Mouse (Mus musculus) megakaryocyte-erythroid progenitor cell, adult 5-6 weeks (primary cell): ENCODE data around the gene Lrrc18. TPM values are rescaled to one million over a fixed set of nuclear protein-coding genes. Genes with fewer than 3 reads are reported as not detected.

Experiments used
- ATAC-seq: replicated peaks from 2 replicates; pipeline ENCODE4 v1.8.0; 2016; ENCODE audit warnings: mild to moderate bottlenecking, inconsistent platforms; ENCODE audit not compliant: severe bottlenecking, poor library complexity, low FRiP score, low TSS enrichment
- total RNA-seq, 2 experiments: library from RNA; stranded (forward) in 1 of 2; stranded (reverse) in 1 of 2; fragments of 200-1000, 215-1000 nt in 1 of 2; fragments of >200 nt in 1 of 2; fragmentation: Nextera tagmentation in 1 of 2; gene quantifications; 2 replicates each; pipeline ENCODE4 v1.2.3; 2014 to 2017

Gene Lrrc18
- not detected in 2 replicates for total RNA-seq (2014; fragmentation: Nextera tagmentation)
- total RNA-seq (2017), result not detected in 2 replicates

DNA sequence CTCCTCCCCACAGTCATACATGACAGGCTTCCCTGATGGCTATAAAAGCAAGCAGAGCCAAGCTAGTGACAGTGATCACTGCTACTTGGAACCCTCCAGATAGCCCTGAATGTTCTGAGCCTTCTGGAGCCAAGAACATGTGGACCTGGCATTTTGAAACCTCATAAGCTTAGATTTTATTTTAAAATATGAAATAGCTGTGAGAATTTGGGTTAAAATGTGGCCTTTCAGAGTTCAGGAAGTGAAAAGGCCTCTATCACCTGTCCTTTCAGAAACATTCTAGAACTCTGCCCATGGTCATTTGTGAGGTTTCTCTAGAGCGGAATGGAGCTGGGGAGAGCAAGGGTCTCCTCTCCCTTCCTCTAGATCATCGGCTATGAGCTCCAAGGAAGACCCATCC lies at the start of gene Lrrc18:
Lrrc18 (plus strand) TSS at position 301 of the 400 bp plus-strand sequence.
- no peak for ATAC-seq

DNA sequence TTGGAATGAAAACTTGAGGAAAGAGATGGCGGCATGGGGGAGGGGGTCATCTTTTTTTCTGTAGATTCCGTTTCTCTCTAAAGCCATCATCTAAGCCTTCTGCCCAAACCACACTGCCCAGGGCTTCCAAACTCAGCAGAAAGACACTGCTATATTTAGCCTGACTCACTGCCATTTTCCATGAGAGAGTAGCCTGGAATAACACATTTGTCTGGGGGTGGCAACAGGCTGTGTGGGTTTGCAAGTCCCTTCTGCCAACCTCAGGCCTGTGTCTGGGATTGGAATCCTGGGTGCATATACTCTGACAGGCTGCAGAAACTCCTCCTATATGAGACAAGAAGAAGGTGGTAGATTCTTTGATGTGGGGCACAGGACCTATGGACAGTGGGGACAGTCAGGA lies 43.7 kb upstream of the Lrrc18 start:
- no peak for ATAC-seq

DNA sequence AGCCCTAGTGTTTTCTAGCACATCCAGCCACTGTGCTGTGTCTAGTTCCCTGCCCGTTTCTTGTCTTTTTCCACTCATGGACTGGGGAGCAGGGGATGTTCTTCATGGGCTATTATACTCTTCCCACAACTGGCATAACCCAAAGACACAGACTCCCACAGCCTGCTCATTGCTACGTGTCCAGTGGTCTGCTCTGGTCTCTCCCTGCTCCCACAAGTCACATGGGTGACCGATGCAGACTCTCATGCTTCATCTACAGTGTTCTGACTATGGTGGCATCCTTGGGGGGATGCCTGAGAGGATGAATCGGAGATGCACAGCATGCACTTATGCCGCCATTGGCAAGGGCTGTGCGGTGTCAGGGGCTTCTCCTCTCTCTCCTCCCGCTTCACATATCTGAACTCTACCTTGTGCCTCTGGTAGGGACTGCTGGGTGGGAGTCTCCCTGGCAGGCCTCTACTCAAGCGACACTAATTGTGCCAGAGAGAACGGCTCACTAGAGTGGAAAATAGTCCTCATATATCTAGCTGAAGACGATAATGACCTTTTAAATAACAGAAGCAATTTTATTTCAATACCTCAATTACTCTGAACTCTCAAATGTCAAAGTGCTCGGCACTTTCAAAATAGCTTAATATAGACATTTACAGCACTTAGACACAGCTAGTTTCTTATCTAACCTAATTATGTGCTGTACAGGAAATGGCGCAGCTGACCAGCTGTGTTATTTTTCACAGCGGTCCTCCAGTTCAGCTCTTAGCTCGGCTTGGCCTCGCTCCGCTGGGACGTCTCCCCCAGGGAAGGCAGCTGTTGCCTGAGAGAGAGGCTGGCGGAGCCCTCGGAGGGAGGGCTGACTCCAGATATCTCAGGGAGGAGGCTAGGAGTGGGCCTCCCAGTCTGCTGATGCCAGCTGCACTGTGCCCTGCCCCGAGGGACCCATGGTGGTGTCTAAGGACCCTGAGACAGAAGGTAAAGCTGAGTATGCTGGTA lies 40.6 kb upstream of the Lrrc18 start:
- ATAC-seq, result no peak

DNA sequence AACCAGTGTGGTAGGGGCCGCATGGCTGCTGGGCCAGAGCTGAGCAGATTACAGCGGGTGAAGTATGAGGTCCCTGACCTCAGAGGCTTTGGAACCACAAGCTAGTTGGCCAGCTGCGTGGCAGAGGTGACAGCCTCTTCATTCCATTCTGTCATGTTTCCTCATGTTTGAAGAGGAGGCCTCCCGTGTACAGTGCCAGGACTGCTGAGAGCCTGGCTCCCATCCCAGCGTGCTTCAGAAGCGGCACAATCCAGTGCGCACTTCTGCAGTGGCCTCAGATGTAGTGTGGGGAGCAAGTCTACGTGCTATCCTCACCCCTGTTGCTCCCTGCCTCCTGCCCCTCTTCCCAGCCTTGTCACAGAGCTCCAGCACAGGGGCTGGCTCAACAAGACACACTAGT lies 34.7 kb upstream of the Lrrc18 start:
- ATAC-seq, result no peak

DNA sequence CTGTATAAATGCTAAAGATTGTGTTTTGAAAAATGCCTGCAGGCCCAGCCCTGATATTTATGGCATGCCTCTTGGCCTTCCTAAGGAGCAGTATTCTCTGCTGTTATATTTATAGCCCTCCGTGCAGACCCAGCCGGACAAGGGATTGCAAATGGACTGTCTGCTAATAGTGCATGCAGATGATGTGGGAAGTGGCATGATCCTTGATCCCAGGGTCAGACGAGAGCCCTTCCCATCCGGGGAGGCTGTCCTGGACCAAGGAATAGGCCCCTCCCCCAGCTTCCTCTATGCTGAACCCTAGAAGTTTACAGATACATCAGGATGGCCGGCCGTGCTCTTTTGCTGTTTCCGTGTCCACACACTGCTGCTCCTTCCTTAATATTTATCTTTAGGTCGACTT lies 32.5 kb upstream of the Lrrc18 start:
- no peak for ATAC-seq

DNA sequence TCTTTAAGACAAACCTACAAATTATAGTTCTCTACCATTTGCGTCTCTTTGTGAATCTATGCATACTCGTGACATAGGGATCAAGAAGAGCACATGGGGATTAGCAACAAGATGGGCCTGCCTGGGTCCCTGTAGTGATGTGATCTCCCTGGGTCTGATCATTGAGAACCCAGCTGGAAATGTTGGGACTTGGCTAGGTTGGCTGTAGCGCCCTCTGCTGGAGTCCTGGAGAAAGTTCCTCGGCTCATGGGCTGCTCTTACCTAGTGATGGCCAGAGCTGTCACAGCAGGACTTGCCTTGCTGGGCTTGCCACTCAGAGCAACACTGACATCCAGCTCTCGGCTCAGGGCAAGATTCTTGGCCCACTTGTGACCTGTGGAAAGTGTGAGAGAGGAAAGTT lies 30.7 kb upstream of the Lrrc18 start:
- no peak for ATAC-seq

DNA sequence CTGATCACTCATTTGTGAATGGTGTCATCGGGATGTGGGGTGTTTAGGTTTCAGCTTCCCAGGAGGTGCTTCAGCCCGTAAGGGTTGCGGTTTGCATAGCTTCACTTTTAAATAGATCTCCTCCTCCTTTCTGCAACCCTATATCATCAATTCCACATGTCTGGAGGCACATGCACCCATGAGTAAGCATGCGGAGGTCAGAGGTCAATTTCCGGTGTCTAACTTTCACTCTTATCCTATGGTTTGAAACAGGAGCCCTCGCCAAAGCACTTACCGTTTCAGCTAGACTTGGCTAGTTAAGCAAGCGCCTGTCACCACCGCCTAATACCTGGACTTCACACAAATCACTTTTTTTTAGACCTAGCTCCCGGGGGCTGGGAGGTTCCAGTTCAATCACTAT lies 26.4 kb upstream of the Lrrc18 start:
- ATAC-seq, result no peak

DNA sequence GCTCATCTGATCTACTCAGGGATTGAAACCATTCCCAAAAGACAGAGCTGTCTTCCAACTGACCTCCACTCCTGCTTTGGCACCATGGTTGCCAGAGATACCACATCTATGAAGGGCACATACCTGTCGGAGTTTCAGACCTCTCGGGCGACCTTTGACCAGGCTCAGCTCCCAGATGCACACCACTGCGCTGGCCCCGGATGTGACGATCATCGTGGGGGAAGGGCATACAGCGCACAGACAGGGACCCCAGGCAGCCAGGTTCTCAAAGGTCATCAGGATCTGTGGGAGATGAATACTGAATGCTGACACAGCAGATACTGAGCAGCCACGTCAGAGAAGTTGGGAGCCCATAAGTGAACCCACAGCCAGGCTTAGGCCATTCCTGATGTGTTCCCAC lies 20.5 kb upstream of the Lrrc18 start:
- ATAC-seq, result no peak

DNA sequence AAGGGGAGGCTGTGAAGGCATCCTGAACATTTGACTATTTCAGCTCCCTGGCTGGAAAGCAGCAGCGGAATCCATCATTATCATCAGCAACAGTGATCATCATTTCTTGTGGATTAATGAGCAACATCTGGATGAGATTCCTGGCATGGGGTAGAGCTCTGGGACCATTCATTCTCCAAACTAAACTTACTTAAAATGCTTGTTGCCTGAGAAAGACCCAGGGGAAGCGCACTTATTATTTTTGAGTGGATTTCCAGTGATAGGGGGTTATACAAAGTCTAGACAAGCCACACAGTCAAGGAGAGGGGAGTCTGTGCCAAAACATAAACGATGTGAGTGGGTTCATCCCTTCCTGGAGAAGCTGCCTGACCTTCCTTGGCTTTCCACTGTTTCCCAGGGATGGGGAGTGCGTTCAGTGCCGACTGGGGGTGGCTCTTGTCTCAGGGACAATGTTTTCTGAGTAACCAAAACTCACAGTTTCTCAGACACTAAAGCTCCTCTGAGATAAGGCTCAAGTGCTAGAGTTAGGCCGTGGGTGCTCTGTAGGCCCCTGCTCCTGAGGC lies 6.9 kb upstream of the Lrrc18 start:
- ATAC-seq, result no peak

DNA sequence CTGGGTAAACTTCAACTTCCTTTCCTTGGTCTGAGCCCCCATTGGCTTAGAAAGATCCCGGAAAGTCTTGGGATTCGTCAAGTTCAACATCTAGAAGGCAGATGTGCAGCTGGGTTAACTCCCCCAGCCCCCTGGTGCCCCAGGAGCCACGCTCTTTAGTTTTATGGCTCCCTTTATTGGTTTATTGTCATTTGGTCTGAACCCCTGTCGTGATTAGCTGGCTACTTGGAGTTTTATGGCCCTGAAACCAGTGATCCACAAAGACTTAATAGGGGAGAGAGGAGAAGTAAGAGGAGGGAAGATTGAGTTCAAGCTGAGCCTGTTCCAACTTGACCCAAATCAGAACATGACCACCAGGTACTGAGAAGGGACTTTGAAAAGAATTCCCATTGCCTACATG lies 4.5 kb upstream of the Lrrc18 start:
- no peak for ATAC-seq

DNA sequence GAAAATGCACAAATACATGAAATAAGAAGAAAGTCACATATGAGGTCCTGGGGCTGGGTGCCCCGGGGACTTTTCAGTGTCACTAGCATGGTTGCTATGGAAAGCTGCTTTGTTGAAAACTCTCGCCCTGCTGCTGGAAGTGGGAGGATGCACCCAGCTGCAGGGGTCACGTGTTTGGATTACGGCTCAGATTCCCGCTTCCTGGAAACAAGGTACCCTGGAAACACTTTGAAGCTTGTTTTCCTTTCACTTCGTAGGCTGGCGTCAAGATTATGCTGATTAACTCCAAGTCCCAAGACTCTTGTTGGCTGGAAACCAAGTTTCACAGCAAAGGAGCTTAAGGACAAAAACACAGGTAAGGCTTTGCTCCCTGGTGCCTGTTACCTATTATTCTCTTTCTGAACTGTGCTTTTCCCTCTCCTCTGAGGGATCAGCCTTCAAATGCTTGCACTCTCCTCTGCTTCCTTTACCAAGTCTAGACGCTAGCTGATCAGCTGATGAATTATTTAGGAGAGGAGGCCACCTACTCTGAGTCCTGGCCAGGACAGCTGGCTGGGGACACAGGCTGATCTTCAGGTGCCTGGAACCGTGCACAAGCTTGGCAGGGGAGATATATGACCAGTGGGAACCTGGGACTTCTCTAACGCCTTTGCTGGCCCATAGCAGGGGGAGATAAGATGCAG lies 3.9 kb downstream of the Lrrc18 start:
- no peak for ATAC-seq

DNA sequence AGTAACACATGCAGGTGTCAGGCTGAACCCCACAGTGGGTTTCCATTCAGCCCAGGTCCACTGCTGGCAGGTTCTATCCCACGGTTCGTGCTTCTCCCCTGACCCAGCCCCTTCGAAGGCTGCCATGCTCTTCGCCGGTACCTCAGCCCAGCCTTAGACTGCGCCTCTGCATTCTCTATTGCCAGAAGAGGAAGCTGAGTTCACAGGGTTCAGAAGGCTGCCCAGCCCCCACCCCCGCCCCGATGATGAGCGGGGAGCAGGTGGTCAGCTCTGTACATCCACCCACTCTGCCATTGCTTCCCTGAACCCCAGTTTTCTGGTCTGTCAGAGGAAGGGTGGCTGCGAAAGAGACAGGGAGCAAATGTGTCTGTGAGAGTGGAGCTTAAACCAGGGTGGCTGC lies 8.3 kb downstream of the Lrrc18 start:
- no peak for ATAC-seq

DNA sequence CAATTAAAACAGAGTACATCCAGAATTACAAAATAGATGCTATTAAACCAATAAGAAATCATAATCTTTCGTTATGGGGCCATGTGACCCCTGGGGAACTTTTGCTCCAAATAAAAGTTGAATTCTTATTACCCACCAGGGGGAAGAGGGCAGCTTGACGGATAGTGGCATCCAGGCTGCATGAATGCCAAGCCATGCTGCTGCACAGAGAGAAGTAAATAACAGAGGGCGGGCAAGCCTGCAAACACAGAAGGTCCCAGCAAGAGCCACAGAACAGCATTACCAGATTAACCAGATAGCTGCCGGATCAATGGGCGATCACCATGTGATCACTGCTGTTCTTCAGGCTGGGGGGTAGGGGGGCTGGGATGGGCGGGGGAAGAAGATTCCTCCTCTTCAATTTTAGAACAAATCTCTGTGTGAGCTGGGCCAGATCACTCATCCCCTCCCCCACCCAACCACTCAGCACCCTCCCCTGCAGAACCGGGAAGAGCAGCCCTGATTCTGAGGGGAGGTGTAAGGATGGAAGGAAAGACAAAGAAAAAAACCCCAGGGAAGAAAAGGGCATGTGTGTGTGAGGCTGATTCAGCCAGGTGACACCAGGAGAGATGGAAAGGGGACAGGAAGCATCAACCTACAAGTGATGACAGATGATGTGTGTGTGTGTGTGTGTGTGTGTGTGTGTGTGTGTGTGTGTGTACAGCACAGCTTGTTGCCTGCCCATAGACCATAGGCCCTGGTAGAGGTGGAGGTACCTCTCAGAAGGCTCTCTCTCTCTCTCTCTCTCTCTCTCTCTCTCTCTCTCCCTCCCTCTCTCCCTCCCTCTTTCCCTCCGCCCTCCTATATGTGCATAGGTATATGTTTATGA lies 9.2 kb downstream of the Lrrc18 start:
- no peak for ATAC-seq

DNA sequence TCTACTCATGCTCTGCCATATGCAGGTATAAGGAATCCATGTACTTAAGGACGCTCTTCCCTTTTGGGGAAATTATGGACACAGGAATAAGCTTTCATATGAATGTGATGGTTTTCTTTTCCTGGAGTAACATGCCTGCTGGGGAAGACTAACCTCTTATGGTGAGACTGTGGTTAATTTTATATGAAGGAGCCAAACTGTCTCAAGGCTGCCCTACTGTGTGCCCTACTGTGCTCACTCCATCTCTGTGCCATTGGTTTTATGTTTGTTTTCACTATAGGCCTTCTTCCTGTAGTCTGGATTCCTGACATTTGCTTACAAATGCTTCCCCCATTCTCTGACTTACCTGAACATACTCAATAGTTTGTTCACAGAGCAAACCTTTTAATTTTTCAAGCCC lies 13.9 kb downstream of the Lrrc18 start:
- ATAC-seq, result no peak

DNA sequence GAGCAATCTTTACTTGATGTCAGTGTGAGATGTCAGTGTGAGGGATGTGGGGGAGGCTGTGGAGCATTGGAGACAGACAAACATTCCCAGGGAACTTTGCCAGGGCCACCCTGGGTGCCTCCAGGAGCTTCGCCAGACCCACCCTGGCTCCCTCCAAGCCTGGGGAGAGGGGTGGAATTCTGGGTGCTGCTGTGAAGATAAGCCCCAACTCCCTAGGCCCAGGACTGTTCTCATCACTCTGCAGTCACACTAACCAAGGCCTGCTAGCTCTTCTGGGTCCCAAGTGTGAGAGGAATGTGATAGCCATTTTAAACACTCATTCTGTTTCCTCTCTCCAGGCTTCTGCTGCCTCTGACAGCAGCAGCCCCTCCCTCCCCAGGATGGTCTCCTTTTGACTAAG lies 16.5 kb downstream of the Lrrc18 start:
- no peak for ATAC-seq

DNA sequence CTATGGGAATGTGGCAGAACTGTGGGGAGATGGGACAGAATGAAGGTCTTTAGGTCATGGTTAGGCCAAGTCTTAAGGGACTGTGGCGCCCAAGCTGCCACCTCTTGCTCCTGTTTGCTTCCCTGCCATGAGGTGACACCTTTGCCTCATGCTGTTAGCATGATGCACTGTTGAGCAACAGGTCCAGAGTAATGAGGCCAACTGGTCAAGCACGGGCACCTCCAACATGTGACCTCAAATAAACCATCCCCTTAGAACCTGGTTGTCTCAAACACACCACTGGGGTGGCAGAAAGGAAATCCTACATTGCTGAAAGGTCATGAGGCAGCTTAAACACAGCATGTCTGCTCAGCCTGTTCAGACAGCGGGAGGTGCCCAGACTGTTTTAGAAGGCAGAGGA lies 27.9 kb downstream of the Lrrc18 start:
- ATAC-seq, result no peak

DNA sequence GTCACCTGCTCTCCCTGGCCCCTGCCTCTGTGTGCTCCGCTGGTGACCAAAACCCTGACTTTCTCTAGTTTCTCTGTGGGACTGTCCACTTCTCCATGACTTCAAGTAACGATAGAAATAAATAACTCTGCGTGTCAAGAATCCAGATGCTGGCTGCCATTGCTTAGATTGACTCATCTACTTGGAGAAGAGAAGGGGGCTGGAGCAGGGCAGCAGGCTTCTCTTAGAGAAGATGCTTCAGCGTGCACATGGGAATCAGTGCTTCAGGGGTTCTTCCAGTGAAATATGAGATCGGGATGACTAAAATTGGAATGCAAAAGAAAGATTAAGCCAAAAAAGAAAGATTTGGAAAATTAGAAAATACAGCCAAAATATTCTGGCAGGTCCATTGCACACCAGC lies 28.4 kb downstream of the Lrrc18 start:
- no peak for ATAC-seq

DNA sequence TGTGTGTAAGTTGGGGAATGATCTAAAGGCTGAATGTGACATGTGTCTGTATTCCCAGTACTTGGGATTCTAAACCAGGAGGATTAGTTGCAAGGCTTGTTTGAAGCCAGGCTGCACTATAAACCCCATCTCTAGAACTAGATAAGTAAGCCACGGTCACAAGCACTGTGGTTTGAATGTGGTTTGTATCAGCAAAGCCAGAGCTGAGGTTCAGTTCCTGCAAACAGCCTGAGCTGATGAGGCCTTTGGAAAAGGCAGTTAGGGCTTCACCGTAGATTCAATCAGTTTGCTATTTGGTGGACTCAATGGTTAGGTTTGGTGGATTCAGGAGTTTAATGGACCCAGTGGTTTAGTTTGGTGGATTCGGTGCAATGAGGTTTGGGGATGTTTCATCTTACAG lies 39.7 kb downstream of the Lrrc18 start:
- 0 out of 2 replicates have a peak, but pooled peaks have one; percentile 37 for ATAC-seq

DNA sequence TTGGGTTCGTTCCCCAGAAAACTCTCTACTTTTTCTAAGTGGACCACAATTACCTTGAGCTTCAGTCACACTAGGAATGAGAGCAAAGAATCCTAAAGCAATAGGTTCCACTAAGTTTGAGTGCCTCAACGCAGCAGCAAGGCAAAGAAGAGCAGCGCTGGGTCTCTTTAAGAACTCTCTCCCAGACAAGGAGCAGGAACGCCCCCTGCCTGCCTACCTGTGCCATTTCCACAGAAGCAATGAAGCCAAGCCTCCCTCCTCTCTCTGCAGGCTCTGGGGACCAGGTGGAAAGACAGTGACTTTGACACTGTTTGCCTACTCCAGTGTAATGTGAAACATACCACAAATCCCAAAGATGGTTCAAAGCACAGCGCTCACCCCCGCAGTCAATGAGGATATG lies 42.2 kb downstream of the Lrrc18 start:
- no peak for ATAC-seq

DNA sequence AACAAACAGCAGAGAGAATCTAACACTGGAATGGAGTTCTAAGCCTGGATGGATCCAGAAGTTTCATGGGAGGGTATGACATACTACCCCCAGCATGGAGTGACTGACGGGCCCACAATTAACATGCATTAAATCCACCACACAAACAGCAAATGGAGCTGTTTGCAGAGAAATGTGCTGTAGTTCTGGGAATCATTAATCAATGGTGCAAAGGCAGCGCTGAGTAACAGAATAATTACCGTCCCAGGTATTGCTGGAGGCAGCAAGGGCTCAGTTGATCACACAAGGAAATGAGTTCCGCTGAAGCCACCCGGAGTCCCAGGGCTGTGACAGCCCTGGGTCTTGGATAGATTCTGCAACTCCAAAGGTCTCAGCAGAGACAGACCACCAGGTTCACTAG lies 44.2 kb downstream of the Lrrc18 start:
- ATAC-seq, result no peak
